Mouse (Mus musculus) adipocyte (in vitro differentiated cells): ENCODE results near the gene Gcm1.

Experiments used
- DNase-seq: peaks from one replicate; pipeline ENCODE4 v3.0.0-alpha.2; 2016; ENCODE audit warnings: low spot score

Gcm1 gene

DNA sequence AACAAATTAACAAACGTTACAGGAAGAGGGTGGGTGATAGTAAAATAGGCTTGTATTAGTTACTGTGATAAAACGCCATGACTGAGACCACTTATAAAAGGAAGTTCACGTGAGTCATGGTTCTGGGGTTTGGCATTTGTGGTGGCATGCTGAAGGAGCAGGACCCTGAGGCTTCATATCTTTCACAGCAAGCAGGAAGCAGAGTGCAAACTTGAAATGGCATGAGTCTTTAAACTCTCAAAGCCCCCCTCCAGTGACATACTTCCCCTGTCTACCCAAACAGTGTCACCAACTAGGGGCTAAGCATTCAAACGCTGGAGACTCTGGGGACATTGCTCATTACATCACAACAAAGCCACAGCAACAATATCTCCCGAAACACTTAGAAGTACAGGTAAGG lies 49.2 kb downstream of the Gcm1 start:
- no peak for DNase-seq

DNA sequence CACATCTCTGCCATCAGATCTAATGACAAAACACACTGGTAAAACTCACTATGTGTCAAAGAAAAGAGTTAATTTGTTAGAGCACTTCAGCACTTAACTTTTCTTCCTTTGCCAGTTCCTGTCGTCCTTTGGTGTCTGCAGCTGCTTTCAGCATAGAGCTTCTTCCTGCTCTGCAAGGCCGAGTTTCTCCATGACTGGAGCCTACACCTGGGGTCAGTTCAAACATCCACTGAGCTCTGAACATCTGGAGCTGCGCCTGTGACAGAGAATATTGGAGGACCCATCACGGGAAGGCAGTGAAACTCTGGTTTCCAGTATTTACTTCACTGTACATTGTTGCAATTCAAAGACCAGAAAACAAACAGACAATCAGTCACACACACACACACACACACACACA lies 49.7 kb downstream of the Gcm1 start:
- DNase-seq: no peak

DNA sequence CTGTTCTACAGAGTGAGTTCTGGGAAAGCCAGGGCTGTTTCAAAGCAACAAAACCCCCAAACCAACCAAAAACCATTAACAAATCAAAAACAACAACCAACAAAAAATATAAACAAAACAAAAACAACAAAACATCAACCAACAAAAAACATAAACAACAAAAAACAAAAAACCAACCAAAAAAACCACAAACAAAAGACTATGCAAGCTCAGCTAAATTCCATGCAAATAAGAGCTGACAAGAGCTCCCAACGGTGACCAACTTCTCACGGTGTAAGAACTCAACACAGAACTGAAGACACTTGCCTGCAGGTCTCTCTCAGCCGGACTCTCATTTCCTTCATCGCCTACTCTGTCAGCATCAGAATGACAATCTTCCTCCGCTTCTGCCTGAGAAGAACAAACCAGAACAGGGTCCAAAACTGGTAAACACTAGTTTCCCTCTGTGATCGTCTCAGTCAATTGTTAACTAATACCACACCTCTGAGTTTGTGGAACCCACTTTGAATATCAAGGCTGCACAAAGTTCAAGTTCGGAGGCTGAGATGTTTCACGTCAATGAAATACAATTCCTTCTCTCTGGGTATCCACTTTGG lies 52.3 kb downstream of the Gcm1 start:
- DNase-seq: no peak

DNA sequence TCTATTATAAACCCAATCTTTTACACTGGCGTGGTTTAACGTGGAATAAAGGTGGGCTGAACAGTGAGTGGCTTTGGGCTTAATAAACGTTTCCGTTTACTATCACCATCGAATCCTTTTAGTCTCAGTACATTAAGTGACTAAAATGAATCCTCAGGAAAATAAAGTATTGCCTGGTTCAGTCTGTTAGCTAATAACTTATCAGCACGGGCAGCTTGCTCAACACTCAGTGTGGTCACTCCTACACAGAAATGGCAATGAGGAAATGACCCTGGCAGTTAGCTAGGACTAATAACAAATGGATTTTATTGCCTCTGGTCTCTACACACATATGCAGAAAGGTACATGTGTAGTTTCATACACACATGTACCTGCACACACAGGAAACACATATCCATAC lies 53.2 kb downstream of the Gcm1 start:
- DNase-seq: peak; percentile 59

DNA sequence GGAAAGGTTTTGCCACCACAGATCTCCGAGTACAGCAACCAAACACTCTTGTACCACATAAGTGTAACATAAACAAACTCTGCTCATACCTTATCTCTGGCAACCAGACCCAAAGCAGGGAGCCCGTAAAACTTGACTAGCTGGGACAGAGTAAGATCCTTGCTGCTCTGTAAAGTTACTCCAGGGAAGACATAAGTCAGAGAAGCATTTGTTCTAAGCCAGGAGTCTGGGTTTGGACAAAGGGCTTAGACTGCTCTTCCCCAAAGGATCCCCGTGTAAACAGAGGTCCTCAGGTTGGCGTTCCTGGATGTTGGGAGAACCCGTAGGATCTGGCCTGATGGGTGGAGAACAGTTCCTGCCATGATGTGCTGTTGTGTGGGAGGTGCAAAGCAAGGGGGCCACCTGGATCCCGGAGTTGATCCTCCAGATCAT lies 53.8 kb downstream of the Gcm1 start:
- no peak for DNase-seq

DNA sequence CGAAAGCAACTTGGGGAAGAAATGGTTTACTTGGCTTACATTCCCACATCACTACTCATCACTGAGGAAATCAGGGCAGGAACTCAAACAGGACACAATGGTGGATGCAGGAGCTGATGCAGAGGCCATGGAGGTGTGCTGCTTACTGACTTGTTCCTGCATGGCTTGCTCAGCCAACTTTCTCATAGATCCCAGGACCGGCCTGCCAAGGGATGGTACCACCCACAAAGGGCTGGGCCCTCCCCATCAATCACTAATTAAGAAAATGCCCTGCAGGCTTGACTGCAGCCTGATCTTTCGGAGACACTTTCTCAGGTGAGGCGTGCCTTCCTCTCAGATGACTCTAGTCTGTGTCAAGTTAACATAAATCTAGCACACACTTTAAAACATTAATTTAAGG lies 55.1 kb downstream of the Gcm1 start:
- no peak for DNase-seq

DNA sequence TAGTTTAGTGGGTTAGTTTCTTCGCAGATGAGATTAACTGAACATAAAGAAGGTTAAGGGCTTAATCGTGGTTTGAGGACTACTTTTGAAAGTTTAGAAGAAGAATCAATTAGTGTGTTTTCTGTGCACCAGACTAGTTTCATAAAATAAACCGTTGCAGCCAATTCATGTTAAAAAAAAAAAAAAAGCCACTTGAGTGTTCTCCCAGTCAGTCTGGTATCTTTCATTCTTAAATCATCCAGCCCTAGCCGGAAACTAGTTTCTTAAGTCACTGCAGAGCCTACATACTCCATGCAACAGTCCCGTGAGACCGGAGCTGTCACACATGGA lies 55.8 kb downstream of the Gcm1 start:
- DNase-seq: no peak

DNA sequence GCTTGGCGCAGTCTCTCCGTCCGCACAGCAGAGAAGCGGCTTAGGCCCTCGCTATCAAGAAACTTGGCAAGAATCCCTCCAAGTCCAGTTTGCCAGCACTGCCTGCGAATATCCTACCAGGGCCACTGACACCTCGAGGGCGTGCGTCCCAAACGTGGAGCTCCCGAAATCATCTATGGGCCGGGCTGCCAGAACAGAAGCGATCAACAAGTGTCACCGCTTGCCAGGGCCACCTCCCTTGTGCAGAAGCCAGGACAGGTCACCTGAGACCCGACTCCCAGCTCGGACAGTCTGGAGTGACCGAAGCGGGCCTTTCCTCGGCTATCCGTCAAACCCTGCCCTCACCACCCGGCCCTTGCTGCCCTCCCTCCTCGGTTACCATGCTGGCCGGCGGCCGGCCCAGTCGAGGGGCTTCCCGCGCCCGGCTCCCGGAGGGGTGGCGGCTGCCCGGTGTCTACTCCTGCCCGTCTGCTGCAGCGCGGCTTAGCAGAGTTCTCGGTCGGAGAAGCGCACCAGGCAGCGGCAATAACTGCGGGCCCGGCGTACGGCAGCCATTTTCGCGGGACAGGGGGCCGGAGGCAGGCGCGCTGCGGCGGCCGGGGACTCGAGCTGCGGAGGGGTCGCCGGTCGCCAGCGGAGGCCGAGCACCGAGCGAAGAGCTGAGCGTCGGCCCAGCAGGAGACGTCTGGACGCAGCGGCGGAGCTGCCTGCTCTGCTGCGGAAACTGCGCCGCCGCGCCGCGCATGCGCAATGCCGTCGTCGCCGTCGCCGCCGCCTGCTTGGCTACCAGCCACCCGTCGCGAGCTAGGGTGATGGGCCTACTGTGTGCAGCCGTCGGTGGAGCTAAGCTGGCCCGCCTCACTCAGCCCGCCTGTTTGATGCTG lies 56.4 kb downstream of the Gcm1 start:
- peak; percentile 87 for DNase-seq

DNA sequence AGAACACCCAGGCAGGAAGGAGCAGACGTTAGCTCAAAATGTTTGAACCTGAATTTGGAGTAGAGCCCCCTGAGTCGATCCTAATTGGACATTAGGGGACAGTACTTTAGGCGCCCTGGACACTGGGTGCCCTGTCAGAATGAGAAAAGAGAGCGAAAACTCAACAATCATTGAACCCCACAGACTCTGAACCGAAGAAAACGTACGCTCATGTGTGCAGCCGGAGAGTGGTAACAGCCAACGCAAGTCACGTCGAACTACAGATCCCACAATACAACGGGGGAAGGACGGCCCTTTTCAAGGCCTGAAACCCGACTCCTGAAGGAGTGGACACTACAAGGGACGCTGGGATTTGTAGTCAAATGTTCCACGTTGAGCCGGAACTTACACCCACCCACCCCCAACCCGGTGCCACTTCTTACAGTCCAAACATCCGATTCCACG lies 57.1 kb downstream of the Gcm1 start, which contains the start of the genes Fbxo9 and Ick:
Gene Fbxo9, minus strand, starts transcription at position 270 of the 444 bp plus-strand sequence.
Gene Ick, plus strand, starts transcription at position 397 of the 444 bp plus-strand sequence.
- DNase-seq: peak; percentile 96

DNA sequence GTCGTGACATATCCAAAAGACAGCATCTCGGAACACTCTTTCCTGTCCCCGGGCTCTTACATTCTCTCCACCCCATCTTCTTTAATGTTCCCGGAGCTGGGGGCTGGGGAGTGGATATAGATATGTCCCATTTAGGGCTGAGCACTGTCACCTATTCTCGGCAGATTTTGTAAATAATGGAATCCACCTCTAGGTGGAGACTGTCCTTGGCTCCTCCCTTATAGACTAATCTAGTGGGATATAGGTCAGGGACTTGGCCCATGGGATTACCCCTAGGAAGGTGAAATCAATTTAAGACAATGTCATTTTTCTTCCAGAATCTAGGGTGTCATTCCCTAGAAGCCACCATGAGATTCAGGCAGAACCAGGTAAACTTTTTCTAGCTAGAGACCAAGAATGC lies 57.9 kb downstream of the Gcm1 start:
- DNase-seq: peak; percentile 52

DNA sequence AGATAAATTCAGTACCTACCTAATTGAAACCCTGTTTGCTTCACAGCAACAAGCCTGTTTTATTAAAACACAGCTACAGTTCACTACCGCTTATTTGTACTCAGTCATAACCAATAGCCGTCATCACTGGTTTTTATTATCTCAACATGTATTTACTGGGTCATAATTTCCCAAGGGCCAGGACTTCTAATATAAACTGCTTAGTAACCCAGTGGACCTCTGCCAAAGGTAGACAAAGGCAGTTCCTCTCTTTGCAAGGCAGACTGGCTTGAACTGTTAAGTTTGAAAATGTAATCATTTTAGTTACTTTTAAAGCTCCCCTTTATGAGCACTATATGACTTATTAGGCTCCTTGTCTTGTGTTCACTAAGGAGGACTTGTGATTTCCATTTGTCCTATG lies 59.7 kb downstream of the Gcm1 start:
- DNase-seq: peak; percentile 85

DNA sequence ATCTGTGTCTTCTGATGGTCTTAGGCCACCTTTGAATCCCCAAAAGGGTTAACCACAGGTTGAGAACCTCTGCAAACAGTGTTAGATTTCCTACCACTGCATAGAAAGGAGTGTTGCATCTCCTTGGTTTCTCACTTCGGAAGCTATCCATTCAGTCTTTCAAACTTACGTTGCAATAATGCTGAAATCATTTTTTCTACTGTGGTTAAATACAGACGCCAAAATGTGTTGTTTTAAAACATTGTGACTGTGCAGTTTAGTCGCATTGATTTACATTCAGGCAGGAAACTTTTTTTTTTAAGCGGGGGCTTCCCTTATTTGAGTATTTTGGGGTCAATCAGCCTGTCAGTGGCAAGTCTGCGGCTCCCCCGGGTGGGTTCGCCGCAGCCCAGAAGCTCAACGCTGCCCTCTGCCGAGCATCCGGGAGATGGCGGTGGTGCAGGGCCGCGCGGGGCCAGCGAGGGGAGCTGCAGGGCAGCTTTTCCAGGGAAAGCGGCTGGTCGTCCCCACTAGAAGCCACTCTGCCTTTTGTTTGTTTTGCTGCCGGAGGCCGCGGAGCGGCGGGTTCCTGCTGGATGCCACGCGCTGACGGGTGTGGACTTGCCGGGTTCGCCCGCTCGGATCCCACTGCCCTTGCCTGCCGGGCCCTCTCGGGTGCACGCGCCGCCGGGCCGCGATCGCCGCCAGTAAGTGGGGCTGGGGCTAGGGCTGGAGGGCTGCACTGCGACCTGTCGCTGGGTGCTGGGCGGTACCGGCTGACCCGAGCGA lies 61.2 kb downstream of the Gcm1 start:
- DNase-seq: peak; percentile 84

DNA sequence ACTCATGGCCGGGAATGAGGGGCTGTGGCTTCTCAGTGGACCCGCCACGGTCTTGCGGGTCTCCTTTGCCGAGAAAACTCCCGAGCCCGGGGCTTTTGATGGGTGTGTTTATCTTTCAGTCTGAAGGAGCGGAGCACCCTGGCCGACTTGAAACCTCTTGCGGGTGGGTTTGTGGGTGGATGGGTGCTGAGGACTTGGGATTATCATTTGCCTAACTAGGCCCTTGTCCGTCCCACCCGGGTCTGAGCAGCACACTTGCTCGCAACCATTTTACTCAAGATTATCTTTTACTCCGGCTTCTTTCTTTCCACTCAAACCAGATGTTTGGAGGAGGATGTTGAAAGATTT lies 61.8 kb downstream of the Gcm1 start:
- DNase-seq: no peak
